Mouse (Mus musculus) activated CD4-positive, CD25-positive, alpha-beta regulatory T cell, adult 4 months (primary cell): ENCODE measurements around the gene Fras1. TPM values are rescaled to one million over a fixed set of nuclear protein-coding genes. Genes with fewer than 3 reads are reported as not detected.

Experiments
- ATAC-seq: one replicate; pipeline ENCODE4 v1.8.0; 2017
- polyA plus RNA-seq, 2 experiments: library from polyadenylated mRNA; unstranded; fragments of 100-300 nt; shearing (Covaris generic); gene quantifications; one replicate each; pipeline ENCODE4 v1.2.1; 2017

Gene Fras1
- polyA plus RNA-seq, 2 experiments from 2014 or later = 0.22 TPM; not detected in 1

DNA sequence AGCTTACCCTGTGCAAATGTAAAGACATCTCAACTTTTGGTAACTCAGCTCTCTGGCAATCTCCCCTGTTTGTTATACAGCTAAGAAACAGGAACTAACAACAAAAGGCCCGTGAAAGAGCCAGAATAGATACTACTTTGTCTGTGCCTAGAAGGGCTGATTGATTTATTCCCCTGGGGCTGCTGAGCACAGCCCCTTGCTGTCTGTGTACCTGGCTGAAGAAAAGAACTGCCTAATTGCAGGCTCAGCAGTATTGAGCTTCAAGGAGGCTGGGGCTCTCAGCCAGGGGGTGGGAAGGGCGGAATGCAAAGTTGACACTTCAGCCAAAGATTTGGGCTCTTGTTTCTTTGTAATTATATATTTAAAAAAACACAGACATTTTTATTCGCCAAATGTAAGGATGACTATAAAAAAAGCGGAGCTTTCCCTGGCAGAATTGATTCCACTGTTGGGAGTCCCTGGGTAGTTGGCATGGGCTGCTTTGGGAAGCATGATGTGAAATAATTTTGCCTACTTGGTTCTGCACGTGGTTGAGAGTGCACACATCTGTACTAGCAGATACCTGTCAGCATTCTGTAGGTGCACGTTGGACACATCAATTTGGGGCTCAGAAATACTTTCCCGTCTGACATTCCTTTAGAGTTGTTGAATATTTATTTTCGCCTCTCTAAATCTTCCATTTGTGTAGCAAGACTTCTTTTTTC is 31.5 kb downstream of the Fras1 start:
- ATAC-seq = no peak

DNA sequence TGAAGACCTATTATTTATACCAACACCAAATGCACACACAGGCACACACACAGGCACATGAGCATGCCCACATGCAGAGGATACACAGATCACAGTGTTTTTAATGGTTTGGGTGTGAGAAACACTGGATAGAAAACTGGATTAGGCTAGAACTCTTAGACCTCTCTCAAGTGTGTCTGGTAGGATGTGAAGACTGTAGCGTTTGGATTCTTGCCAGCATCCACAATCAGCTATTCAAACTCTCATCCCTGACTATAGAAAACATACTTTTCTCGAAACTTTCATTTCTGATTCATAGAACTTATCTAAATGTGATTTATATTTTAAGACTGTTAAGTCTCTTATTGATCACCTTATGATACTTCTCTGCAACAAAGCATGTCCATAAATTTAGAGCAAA is 34.5 kb downstream of the Fras1 start:
- no peak for ATAC-seq

DNA sequence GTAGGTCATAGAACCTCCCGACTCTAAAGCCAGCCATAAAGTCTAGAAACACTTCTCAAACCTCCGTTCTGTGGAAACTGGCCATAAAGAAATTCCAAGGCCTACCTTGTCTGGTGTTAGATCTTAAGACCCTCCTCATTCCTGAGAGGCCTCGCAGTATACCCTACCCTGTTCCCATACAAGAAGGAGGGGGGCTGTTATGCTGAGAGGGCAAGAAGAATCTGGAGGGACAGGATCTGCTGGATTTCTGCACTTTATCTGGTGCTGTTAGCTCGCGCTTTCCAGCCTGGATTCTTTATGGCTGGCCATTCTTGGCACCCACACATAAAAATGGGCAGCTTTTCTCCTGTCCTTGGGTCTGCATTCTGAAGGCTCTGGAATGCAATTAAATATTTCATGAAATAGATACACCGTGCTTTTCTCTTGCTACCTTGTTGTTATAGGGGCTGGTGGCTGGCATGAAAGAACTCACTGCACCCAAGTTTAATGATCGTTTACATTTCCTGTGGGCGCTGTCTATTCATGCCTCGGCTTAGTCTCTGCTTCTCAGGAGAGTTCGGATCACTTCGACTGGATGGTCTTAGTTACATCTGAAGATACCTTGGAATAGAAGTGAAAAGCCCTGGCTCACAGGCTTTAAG is 39.1 kb downstream of the Fras1 start:
- ATAC-seq = no peak

DNA sequence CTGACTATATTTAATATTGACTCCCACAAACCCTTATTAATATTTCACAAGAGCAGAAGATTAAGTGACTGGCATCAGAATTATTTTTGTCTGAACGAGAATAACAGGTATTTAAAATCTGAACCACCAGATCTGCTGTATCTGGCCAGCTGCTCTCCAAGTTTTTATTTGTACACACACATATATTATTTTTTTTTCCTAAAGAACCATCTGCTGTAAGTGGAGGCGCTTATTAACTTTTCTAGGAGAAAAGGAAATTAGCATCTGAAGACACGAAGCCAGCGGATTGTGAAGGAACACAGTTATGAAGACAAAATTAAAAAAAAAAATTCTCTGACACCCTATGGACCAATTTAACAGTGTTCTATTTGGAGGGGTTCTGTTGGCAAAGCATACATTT is 43.4 kb downstream of the Fras1 start:
- ATAC-seq = no peak

DNA sequence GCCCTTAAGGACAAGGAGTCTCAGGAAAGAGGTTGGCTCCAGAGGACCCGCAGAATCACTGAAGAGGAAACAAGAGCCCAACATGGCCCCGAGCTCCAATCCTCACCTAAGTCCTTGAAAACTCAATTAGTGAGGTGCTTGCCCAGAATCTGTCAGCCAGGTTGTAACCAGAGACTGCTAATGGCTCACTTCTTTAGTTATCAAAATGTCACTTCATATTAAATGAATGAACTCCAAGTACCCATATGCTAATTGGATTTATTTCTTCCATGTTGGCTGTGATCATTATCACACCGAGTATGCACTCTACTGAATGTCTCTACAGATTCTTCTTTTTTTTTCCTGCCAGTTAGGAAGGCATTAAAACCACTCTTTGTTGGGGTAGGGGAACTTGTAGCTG is 47.8 kb downstream of the Fras1 start:
- ATAC-seq = no peak

DNA sequence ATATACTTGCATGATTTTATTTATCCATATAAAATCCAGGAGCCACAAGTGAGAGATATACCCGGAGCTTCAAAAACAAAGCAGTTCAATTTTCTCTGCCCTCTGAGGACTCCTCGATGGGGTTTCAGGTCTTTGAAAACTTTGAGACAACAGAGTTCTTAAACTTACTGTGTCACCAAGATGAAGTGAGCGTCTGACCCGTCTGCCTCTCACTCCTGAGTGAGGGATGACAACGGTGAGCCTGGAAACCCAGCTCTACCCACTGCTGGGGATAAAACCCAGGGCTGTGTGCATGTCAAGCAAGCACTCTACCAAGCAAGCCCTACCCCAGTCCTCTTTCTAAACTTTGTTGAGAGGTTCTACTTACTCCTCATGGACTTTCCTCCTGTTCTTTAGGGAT is 49.0 kb downstream of the Fras1 start:
- no peak for ATAC-seq

DNA sequence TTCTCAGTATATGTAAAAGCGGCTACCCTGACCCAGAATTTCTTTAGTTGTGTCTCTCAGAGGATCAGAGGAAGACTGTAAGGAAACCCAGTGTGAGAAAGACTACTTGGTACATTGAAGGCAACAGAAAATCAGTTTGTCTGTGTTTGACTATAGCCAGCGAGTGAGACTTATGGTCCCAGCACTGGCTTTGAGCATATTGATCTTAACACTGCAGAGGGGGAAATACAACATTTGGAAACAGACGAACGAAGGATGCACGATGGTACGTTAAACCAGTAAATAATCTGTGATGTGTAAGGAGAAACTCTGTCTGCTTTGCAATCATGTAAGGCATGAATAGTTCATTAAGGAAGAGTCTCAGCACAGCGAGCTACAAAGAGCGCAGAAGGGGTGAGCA is 51.6 kb downstream of the Fras1 start:
- ATAC-seq = no peak

DNA sequence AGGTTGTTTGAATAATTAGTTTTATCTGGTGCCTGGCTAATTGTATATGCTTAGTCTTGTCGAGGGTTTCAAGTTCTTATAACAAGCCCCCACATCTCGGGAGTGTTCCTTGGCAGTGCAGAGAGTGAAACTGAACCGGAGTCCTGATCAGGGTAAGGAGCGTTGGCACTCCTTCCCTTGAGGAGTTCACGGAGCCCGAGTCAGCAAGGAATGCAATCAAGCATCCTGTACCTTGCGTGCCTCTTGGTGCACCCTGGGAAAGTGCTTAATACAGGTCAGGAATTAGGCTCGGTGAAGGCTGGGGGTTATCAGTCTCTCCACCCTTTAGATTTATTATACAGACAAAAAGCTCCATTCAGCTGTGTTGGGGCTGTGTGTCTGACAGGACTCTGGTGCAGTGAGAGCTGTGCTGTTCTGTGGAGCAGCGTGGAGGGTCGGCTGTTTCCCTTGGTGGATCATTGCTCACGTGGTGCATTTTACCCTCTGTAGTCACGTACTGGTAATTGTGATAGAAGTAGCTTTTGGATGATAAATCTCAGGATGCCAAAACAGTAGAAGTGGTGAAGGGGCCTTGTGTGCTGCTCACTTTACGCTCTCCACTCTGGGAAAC is 55.9 kb downstream of the Fras1 start:
- no peak for ATAC-seq

DNA sequence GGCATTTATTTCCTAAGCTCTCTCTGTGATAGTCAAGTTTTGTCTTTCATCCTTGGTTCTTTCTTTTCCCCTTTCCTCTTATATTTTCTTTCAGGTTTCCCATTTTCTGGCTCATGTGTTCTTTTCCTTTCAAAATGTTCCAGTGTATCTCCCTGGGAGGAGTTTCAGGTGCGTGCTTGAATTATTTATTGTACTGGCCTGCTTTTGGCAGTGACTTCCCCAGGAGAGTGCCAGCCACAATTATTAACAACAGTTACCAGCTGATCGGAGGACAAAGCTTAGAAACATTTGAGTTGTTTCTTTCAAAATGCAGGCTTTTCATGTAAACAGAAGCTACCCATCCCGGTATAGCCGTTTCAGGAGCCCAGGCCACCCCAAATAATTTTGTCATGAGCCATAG is 64.1 kb downstream of the Fras1 start:
- ATAC-seq = no peak

DNA sequence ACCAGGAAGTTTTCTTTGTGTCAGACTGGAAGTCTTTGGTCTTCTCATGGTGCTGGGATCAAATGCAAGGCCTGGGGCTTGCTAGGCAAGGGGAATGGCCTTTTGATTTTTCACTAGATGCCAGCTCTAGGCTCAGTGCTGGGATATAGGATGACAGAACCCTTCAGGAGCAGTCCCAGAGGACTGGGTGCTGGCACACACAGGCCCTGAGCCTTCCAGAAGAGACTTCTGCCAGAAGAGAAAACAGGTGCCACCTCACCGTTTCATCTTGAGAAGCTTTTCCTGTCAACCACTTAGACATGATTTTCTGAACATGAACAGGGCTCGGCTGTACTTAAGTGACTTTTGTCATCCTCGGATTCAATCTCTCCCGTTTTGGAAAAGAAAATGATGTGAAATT is 66.1 kb downstream of the Fras1 start:
- ATAC-seq = no peak

DNA sequence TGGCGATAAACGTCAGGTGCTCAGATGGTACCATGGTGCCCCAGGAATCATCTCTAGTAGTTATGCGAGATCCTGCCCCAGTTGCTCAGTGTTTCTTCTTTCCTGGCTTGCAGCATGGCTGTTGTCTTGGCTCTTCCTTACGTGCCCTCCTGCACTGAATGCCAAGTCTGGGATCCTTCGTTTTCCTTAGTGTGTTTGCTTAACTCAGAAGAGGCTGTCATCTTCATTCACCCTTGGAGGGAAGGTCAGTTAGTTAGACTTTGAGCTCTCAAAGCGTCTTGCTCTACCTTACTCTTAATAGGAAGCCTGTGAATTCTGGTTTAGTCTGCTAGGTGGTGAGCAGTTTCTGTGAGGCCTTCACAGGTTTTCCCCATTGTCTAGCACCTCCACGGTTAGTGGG is 73.7 kb downstream of the Fras1 start:
- no peak for ATAC-seq

DNA sequence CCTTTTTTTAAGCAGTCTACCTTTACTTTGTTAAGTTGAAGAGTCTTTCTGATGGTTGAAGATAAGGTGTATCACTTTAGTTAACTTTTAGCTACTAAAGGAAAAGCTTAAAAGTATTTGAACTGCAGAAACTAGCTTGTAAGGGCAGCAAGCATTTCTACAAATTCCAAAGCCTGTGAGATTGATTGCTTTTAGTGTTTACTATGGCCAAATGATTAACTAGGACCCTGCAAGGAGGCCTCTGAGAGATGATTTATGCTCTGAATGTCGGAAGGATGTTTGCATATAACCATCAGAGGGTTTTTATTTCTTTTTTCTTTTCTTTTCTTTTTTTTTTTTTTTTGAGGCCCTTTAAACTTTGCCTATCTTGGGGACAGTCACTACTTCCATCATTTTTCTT is 78.3 kb downstream of the Fras1 start:
- ATAC-seq = no peak

DNA sequence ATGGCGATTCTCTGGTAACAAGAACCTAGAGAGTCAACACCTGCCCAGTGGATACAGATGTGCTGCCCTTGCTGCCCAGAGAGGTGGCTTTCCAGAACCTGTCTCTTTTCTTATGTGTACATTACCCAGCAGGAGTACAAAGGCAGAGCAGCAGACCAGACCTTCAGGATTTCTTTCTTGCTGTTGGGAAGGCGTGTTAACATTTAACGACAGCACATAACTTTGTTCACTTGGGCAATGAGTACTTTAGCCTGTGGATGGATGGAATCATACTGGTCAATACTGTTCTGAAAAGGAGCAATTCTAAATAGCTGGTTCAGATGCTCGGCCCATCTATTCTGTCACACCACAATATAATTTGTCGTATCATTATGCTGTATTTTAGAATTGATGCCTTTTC is 79.6 kb downstream of the Fras1 start:
- ATAC-seq = no peak

DNA sequence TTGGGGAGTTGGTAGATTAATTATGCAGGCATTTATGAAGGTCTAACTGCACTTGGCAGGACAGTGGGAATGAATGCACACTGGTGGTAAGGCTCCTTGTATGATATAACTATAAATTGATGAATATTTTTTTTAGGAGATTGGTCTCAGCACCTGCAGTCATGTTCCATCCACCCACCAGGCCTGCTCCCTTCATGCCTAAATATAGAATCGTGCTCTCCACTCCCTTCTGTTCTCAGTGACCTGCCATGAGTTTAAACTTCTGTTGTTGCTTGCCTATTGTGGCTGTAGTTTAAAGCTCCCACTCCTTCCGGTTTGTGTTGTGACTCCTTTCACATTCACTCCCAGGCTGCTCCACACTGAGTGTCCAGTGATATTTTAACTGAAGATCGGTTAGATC is 80.7 kb downstream of the Fras1 start:
- no peak for ATAC-seq

DNA sequence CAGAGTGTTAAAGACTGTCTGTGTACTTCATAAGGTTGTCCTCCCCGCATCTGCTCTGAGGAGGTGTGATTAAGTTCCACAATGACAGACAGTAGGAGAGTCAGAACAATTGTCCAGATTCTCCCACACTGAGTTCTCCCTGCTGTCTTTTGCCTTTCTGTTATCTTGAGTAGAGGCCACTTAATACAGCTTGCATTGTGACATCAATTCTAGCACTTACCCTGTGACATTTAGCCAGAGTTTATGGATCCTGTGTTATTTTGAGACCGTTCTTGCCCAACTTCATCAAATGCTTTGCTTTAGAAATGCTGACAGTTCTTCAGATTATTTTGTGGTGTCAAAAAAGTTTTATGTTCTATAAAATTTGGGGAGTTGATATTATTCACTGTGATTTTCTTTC is 81.5 kb downstream of the Fras1 start:
- no peak for ATAC-seq

DNA sequence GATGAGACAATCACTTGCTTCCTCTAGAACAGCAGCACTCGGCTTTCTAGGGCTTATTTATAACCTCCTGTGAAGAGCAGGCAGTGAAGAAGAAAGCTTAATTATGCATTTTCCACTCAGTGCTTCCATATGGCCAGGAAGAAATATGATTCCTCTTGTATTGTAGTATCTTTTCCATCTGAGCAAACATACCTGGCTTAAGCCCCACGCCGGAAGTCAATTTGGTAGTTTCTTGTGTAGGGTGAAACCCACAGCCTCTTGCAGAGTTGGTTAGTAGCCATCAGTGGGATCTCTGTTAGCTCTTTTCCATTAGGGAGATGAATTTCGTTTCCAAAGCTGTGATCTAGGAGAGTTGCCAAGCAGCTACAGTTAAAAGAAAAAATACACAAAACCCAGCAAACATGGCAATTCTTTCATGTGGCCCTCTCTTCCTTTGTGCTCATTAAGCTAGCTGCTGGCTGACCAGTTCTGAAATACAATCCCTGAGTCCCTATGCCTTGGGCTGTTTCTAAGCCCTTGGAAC is 83.7 kb downstream of the Fras1 start:
- no peak for ATAC-seq

DNA sequence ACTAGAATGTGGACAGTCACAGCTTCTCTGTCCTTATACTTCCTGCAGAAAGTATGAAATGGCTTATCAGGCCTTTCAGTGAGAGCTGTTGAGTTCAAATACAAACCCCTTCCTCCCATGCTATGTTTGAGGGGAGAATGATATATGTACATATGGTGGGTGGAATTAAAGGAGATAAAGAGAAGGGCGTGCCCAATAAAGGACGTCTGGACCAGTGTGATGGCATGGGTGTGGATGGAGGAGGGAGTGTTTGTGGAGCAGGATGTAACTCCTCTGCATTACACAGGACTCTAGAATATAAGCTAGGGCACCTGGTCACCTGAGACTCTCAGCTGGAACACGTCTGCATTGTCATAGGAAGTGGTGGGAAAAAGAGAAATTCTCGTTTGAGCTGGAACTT is 85.8 kb downstream of the Fras1 start:
- no peak for ATAC-seq

DNA sequence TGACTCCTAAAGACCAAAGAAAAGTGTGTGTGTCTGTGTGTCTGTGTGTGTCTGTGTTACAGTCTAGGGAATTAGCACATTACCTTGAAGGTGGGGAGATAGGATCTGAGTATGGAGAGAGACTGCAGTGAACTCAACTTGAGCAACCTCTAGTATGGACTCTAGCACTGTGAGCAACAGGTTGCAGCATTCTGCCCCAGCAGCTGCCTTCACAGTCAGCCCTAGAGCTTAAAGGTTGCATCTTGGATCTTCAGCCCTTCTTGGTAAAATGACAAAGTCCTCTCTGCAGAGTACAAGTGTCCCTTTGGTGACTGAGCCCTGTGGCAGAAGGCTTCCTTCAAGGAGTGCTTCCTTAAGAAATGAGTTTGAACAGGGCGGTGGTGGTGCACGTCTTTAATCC is 88.4 kb downstream of the Fras1 start:
- no peak for ATAC-seq

DNA sequence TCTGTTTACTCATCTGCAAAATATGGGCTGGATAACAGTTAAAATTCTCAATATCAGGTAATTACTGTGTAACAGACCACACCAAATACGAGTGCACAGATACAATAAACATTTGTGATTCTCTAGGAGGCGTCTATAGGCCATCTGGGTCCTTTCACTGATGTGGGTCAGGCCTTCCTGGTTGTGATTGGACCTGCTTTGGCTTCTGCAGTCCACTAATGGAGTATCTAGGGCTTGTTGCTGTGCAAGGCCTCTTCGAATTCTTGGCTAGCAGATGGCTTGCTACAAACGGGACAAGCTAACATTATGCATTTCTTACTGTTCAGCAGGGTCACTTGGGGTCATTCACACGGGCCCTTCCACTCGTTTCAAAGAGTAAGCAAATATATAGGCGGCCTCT is 92.7 kb downstream of the Fras1 start:
- ATAC-seq = no peak

DNA sequence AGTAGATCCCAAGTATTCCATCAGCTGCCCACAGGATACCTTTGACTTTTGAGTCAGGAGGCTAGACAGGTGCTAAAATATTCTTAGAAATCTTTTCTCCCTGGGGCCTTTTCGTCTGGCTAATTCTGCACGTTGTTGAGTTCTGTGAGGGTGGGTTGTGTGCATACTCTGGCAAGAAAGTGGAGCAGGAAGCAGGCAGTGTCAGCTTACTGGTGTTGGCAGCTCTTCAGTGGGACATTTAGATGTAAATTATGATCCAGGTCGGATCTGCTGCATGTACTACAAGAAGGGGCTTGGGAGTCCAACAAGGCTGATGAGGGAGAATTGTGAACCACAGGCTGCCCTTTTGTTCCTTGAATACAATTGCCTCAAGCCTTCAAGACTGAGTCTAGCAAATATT is 98.2 kb downstream of the Fras1 start:
- no peak for ATAC-seq

DNA sequence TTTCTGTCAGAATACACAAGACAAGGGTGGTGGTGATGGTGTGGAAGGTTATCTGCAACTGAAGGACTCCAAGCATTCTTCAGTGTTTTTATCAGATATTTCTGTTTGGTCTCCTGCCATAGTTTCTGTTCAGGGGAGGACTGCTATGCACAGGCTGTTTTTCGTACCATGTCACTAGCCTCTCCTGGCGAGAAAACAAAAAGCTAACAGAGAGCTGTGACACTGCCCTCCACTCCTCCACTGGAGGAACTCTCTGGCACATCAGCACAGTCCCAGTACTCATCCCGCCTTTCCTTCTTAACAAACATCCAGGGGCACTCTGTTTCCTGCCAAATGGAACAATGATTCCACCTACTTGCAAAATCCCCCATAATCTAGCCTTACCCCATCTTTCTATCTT is 101.7 kb downstream of the Fras1 start:
- ATAC-seq = no peak

DNA sequence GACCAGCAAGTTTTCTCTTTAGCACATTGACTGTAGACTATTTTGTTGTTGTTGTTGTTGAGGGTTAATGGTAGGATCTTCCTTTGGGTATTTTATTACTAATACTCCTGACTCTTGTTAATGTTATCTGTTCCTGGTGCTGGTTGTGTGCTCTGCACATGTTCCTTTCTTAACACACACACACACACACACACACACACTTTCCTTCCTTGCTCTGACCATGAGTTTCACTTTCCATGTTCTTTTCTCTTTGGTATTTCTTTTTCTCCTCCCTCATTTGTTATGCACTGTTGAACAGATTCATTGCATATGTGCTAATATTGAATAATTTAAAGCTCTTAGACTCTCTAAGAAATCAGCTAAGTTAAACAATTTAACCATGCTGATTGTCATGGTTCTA is 105.2 kb downstream of the Fras1 start:
- ATAC-seq = no peak

DNA sequence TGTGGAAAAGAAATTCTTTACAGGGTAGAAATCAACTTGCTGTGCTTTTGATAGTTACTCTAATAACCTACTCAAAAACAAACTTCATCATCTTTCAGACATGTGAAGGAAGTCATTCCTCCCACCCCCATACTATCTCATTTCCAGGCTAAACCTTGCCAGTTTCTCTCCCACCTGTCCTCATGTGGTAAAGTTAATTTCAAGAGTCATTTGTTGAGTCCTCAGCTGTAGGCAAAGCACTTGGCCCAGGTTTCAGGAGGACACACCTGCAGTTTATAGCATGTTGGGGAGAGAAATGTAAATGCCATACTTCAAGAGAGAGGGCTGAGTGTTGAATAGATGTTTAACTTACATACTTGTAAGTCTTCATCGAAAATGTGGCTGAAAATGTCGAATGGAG is 107.4 kb downstream of the Fras1 start:
- ATAC-seq = no peak

DNA sequence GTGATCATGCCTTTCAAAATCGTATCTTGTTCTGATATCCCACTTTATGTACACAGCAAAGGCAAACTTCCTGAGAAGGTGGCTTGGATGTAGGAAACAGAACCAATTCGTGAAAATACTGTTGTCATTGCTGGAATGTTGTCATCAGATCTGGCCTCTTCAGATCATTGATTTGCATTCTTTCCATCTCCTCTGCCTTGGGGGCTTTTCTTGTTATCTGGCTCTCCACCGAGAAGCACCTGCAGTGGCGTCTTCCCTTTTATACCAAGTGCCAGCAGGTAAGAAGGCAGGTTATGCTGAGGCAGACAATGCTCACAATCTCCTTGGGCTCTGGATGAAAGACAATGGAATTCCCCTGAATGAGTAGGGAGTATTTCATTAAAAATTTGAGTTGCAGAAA is 108.3 kb downstream of the Fras1 start:
- ATAC-seq = no peak
